Mouse (Mus musculus) lung, postnatal 0 days (tissue): ENCODE measurements around the gene Fem1a. TPM values are rescaled to one million over a fixed set of nuclear protein-coding genes. Genes with fewer than 3 reads are reported as not detected.

Experiments used
- ATAC-seq: fragments of 200-750 bp; cut with Nextera tagmentation; 2 replicates; pipeline ENCODE4 v1.8.0; 2017; ENCODE audit warnings: moderate library complexity
- DNase-seq: peaks from one replicate; pipeline ENCODE4 v3.0.0-alpha.2; 2016; ENCODE audit warnings: low spot score
- H3K27ac ChIP-seq: fragments of 300-500 bp; sonication (generic); 2 replicates; pipeline ENCODE4 v1.5.1; 2014; ENCODE audit warnings: antibody characterized with exemption, mild to moderate bottlenecking, low read length, mixed read lengths
- H3K27me3 ChIP-seq: fragments of 300-500 bp; sonication (generic); replicated peaks from 2 replicates; pipeline ENCODE4 v1.6.1; 2014; ENCODE audit warnings: low read length, mixed read lengths; ENCODE audit not compliant: insufficient read depth
- H3K36me3 ChIP-seq: fragments of 300-500 bp; sonication (generic); 2 replicates; pipeline ENCODE4 v1.6.1; 2014; ENCODE audit warnings: low read length, mixed read lengths; ENCODE audit not compliant: insufficient read depth
- H3K4me1 ChIP-seq: fragments of 300-500 bp; sonication (generic); 2 replicates; pipeline ENCODE4 v1.6.1; 2014; ENCODE audit warnings: antibody characterized with exemption, low read depth, low read length, mixed read lengths; ENCODE audit not compliant: insufficient read depth
- H3K4me2 ChIP-seq: fragments of 300-500 bp; sonication (generic); replicated peaks from 2 replicates; pipeline ENCODE4 v1.6.1; 2014; ENCODE audit warnings: low read depth, mild to moderate bottlenecking, low read length, moderate library complexity, mixed read lengths
- H3K4me3 ChIP-seq: fragments of 300-500 bp; sonication (generic); 2 replicates; pipeline ENCODE4 v1.5.1; 2014; ENCODE audit warnings: low read depth, low read length
- H3K9ac ChIP-seq: fragments of 300-500 bp; sonication (generic); replicated peaks from 2 replicates; pipeline ENCODE4 v1.6.1; 2014; ENCODE audit warnings: low read depth, mild to moderate bottlenecking
- H3K9me3 ChIP-seq: fragments of 300-500 bp; sonication (generic); 2 replicates; pipeline ENCODE4 v1.6.1; 2016; ENCODE audit warnings: low read length, mixed read lengths
- CTCF ChIP-seq: IDR thresholded peaks from 2 replicates; pipeline ENCODE4 v1.5.1; 2016; ENCODE audit warnings: antibody characterized with exemption, mild to moderate bottlenecking
- EP300 ChIP-seq: IDR thresholded peaks from 2 replicates; pipeline ENCODE4 v1.6.1; 2016; ENCODE audit warnings: antibody characterized with exemption, mild to moderate bottlenecking, control low read depth
- WGBS: fragments of 180-500 bp; shearing (Covaris S2); extraction: QIAGEN DNeasy Blood & Tissue Kit; methylation state at CpG from one replicate; pipeline ENCODE4 v1.1.7; 2014; 5-methylcytosine and 5-hydroxymethylcytosine counted together
- polyA plus RNA-seq: library from polyadenylated mRNA; unstranded; fragments of >200 nt; fragmentation: Nextera tagmentation; extraction: Ambion mirVana; gene quantifications from 2 replicates; pipeline ENCODE4 v1.2.1, GENCODE M21; 2015

Fem1a gene
- polyA plus RNA-seq, 1 experiment from 2014 or later, result 8.4 TPM

DNA sequence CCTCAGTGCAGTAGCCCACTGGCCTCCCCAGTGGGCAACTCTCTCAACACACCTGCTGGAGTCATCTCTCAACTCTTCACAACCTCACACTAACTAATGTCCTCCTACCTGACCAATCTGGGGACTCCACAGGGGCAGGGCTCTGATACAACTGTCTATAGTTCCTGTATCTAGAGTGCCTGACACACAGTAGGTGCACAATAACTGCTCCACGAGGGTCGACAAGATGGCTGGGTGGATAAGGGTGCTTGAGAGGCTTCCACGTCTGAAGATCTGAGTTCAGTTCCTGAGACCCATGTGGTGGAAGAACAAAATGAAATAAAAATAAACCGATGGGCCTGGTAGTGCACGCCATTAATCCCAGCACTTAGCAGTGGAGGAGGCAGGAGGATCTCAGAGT lies 17.4 kb downstream of the Fem1a start:
- peaks cover 8% of the 10 kb centered on the region; the same call in 1 of the 2 replicates for H3K36me3 ChIP-seq
- H3K4me2 ChIP-seq, result no peak overlapping the region
- H3K4me1 ChIP-seq, result peaks cover 7% of the 10 kb centered on the region; the same call in 1 of the 2 replicates
- ATAC-seq, result no peak
- no peak overlapping the region for H3K27ac ChIP-seq
- no peak overlapping the region for H3K4me3 ChIP-seq
- no peaks in the 10 kb centered on the region for H3K9me3 ChIP-seq
- no peak for TF ChIP-seq EP300
- TF ChIP-seq CTCF, result no peak
- no peak for DNase-seq
- 80% methylated on average over 5 of the region's 5 CpGs for WGBS
- no peaks in the 10 kb centered on the region for H3K27me3 ChIP-seq
- H3K9ac ChIP-seq, result no peak overlapping the region

DNA sequence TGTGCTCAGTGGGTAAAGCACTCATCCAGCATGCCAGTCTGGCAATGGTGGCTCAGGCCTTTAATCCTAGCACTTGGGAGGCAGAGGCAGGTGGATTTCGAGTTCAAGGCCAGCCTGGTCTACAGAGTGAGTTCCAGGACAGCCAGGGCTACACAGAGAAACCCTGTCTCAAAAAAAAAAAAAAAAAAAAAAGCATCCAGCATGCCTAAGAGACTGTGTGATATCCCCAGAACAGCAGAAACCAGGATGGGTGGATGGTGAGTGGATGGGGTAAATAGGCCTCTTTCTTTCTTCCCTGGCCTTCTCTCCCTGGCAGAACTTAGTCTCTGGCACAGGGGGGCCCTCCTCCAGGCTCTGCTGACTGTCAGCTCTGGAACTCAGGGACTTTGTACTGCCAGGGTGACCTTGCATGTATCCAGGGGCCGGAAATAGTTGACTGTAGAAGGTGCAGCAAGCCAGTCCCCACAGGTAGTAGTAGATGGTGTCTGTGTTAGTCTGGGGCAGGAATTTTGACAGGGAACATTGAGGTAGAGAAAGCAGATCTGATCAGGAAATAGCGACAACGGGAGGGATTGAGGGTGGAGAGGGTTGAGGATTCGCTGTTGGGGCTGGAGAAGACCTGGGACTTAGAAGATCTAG lies 19.4 kb downstream of the Fem1a start:
- Histone ChIP-seq H3K4me1 (peaks cover 7% of the 10 kb centered on the region; the same call in 1 of the 2 replicates), H3K9ac (peak overlapping the region; percentile 64), H3K4me3 (peak overlapping the region; percentile 62), H3K9me3 (no peaks in the 10 kb centered on the region), H3K36me3 (peaks cover 8% of the 10 kb centered on the region), H3K27ac (peak overlapping the region; percentile 87), H3K4me2 (peak overlapping the region; percentile 67), H3K27me3 (no peaks in the 10 kb centered on the region)
- ATAC-seq, result 0 out of 2 replicates have a peak, but pooled peaks have one; percentile 1
- peak; percentile 35 for DNase-seq
- WGBS, result 20% methylated on average over 5 of the region's 5 CpGs
- no peak for TF ChIP-seq EP300
- no peak for TF ChIP-seq CTCF

- peaks cover 7% of the 10 kb centered on the region; the same call in 1 of the 2 replicates for H3K4me1 ChIP-seq
- H3K4me3 ChIP-seq, result peak within 1 kb of the TSS; percentile 62
- peak within 1 kb of the TSS; percentile 64 for H3K9ac ChIP-seq
- H3K27ac ChIP-seq, result peak within 1 kb of the TSS; percentile 87
- no peaks in the 10 kb centered on the region for H3K9me3 ChIP-seq
- peak; percentile 99 for DNase-seq
- 1% methylated on average over 20 of the region's 21 CpGs for WGBS
- TF ChIP-seq EP300 (peak; percentile 66; the same call in 1 of the 2 replicates), CTCF (peak; percentile 62)
- H3K36me3 ChIP-seq, result peaks cover 10% of the 10 kb centered on the region
- ATAC-seq, result peak; percentile 97
- no peaks in the 10 kb centered on the region for H3K27me3 ChIP-seq
- H3K4me2 ChIP-seq, result peak within 1 kb of the TSS; percentile 67
Measured at GRCm38 (mm10) chr17:56276643-56277566, 20.3 kb downstream of the Fem1a start, which contains the start of gene Ticam1. Gene Ticam1 (minus strand): TSS chr17:56276786.

DNA sequence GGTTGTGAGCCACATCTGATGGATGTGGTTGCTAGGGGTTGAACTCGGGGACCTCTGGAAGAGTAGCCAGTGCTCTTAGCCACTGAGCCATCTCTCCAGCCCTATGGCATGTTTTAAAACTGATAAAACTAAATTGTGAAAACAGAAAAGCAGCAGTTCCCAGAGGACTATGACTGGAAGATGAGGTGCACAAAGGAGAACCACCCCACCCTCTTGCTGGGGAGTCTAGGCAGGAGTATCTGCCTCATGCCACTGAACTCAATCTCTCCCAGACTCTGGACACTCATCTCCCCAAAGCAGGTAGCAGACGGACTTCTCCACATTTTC lies 20.9 kb downstream of the Fem1a start:
- Histone ChIP-seq H3K27ac (peak overlapping the region; percentile 75), H3K9ac (no peak overlapping the region), H3K4me3 (no peak overlapping the region), H3K27me3 (no peaks in the 10 kb centered on the region), H3K9me3 (no peaks in the 10 kb centered on the region), H3K36me3 (peaks cover 10% of the 10 kb centered on the region), H3K4me2 (peak overlapping the region; percentile 67; the same call in 1 of the 2 replicates), H3K4me1 (peaks cover 7% of the 10 kb centered on the region; the same call in 1 of the 2 replicates)
- ATAC-seq (no peak), DNase-seq (no peak)
- TF ChIP-seq EP300, result no peak
- TF ChIP-seq CTCF, result no peak
- WGBS, result 26% methylated on average over 2 of the region's 2 CpGs

- peak overlapping the region; percentile 75 for H3K27ac ChIP-seq
- H3K36me3 ChIP-seq, result peaks cover 18% of the 10 kb centered on the region
- H3K4me3 ChIP-seq, result no peak overlapping the region
- H3K27me3 ChIP-seq, result no peaks in the 10 kb centered on the region
- no peaks in the 10 kb centered on the region for H3K9me3 ChIP-seq
- no peak for TF ChIP-seq EP300
- TF ChIP-seq CTCF, result no peak
- DNase-seq, result no peak
- no peak overlapping the region for H3K4me2 ChIP-seq
- H3K9ac ChIP-seq, result no peak overlapping the region
- 86% methylated on average over 5 of the region's 5 CpGs for WGBS
- peaks cover 7% of the 10 kb centered on the region; the same call in 1 of the 2 replicates for H3K4me1 ChIP-seq
- ATAC-seq, result no peak
Measured at GRCm38 (mm10) chr17:56278340-56278739, 21.7 kb downstream of the Fem1a start.

DNA sequence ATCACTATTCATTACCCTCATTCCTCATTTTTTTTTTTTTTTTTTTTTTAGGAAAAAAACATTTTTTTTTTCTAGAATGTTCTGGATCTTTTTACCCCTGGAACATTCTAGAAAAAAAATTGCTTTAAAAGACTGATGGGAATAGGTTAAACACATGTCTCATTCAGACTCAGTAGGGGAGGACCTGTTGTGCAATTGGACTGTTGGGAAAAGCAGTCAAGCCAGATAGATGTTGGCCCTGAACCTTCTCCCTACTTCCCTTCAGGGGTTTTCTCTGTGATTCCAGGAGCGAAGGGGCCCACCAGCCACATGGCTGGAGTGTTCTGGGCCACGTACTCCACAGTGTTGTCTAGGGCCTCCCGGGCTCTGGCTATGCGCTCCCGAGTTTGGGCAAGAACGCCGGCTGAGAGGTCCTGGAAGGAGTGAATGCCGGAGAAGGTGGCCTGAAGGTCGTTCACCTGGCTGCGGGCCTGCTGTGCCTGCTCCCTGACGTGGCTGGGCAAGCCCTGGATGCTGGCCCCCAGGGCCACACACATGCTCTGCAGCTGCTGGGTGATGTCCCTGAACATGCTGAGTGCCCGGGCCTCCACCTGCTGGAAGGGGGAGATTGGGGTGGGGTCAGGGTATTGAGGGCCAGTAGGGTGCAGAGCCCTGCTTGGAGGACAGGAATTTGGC lies 23.0 kb downstream of the Fem1a start:
- DNase-seq, result no peak
- TF ChIP-seq CTCF (no peak), EP300 (no peak)
- no peak for ATAC-seq
- Histone ChIP-seq H3K4me1 (peaks cover 7% of the 10 kb centered on the region; the same call in 1 of the 2 replicates), H3K9ac (no peak overlapping the region), H3K27me3 (no peaks in the 10 kb centered on the region), H3K4me3 (no peak overlapping the region), H3K36me3 (peaks cover 27% of the 10 kb centered on the region), H3K9me3 (no peaks in the 10 kb centered on the region), H3K4me2 (no peak overlapping the region), H3K27ac (no peak overlapping the region)
- 92% methylated on average over 12 of the region's 12 CpGs for WGBS
